Comparison of ENCODE assay signal across 12 mouse cellular contexts in genomic region chr2:68406571-68407074, GRCm38 (mm10).
DNase-seq lines count a peak whose midpoint lies in the region; ATAC-seq lines count a peak whose summit lies in the region.
"Had no signal": no experiment of that assay in that cellular context is flagged by ENCODE, and none has a peak within 500 bp of the region (broad histone marks: within the 10 kb centered on the region; RNA-seq: fewer than 3 reads in every experiment).

No protein-coding gene starts in this region.

- DNase-seq in heart, adult 9 months (ENCODE audit: low spot score in 2 of 2), result no peak
- peak; percentile 18 for DNase-seq in Muller cell, postnatal 12 days (ENCODE audit: inconsistent ontology term)
- DNase-seq in embryonic facial prominence, embryonic 11.5 days (ENCODE audit: low spot score), result peak; percentile 55
- DNase-seq in limb, embryonic 11.5 days (ENCODE audit: low spot score), result peak; percentile 35
- DNase-seq in spleen, postnatal 14 days (ENCODE audit: low spot score in 2 of 2), result no peak
- DNase-seq in frontal cortex, postnatal 10 days (ENCODE audit: low spot score in 2 of 2), result no peak
- DNase-seq in cerebellum, adult 18-20 months, result no peak
- DNase-seq: cerebellum, adult 11 months; kidney, adult 18-20 months; liver, embryonic 13.5 days had no signal

- peak overlapping the region; percentile 18 for H3K4me2 ChIP-seq in heart, embryonic 16.5 days (ENCODE audit: low read depth, low read length)
- H3K4me2 ChIP-seq in embryonic facial prominence, embryonic 11.5 days (ENCODE audit: low read depth, low read length), result no peak overlapping the region
- H3K4me2 ChIP-seq in limb, embryonic 11.5 days (ENCODE audit: low read depth, severe bottlenecking), result no peak overlapping the region
- H3K4me2 ChIP-seq: liver, embryonic 13.5 days had no signal

- peaks cover 62% of the 10 kb centered on the region for H3K4me1 ChIP-seq in heart, embryonic 16.5 days (ENCODE audit: control insufficient read depth, insufficient read depth, low read length)
- peaks cover 3% of the 10 kb centered on the region; the same call in 1 of the 2 replicates for H3K4me1 ChIP-seq in embryonic facial prominence, embryonic 11.5 days (ENCODE audit: control insufficient read depth, insufficient read depth, low read length)
- H3K4me1 ChIP-seq in limb, embryonic 11.5 days (ENCODE audit: control insufficient read depth, insufficient read depth, low read length), result peaks cover 49% of the 10 kb centered on the region

- H3K27me3 ChIP-seq in heart, embryonic 16.5 days (ENCODE audit: control insufficient read depth, insufficient read depth, low read length), result no peaks in the 10 kb centered on the region
- H3K27me3 ChIP-seq in embryonic facial prominence, embryonic 11.5 days (ENCODE audit: control insufficient read depth, insufficient read depth, low read length), result no peaks in the 10 kb centered on the region
- H3K27me3 ChIP-seq in limb, embryonic 11.5 days (ENCODE audit: control insufficient read depth, insufficient read depth, low read length), result no peaks in the 10 kb centered on the region
- H3K27me3 ChIP-seq: liver, embryonic 13.5 days had no signal

- H3K9ac ChIP-seq in heart, embryonic 16.5 days (ENCODE audit: low read length), result peak overlapping the region; percentile 21; the same call in 1 of the 2 replicates
- H3K9ac ChIP-seq in embryonic facial prominence, embryonic 11.5 days (replicated peaks; ENCODE audit: low read length), result no peak overlapping the region
- 0 out of 2 replicates have a peak overlapping the region, but pooled peaks have one; percentile 34 for H3K9ac ChIP-seq in limb, embryonic 11.5 days (ENCODE audit: low read length)
- H3K9ac ChIP-seq: liver, embryonic 13.5 days had no signal

- peak overlapping the region; percentile 68 for H3K27ac ChIP-seq in heart, embryonic 16.5 days (ENCODE audit: low read length)
- peak overlapping the region; percentile 22; the same call in 1 of the 2 replicates for H3K27ac ChIP-seq in embryonic facial prominence, embryonic 11.5 days (replicated peaks; ENCODE audit: low read depth, low read length)
- peak overlapping the region; percentile 70 for H3K27ac ChIP-seq in limb, embryonic 11.5 days (replicated peaks; ENCODE audit: low read depth, low read length)
- H3K27ac ChIP-seq: liver, embryonic 13.5 days had no signal

- 32% methylated on average over 12 of the region's 12 CpGs for WGBS in heart, embryonic 16.5 days
- WGBS in embryonic facial prominence, embryonic 11.5 days, result 21% methylated on average over 12 of the region's 12 CpGs
- WGBS in limb, embryonic 11.5 days, result 20% methylated on average over 12 of the region's 12 CpGs

- H3K36me3 ChIP-seq in heart, embryonic 16.5 days (ENCODE audit: control insufficient read depth, insufficient read depth), result no peaks in the 10 kb centered on the region
- H3K36me3 ChIP-seq in embryonic facial prominence, embryonic 11.5 days (replicated peaks; ENCODE audit: control insufficient read depth, insufficient read depth, low read depth, low read length), result no peaks in the 10 kb centered on the region
- H3K36me3 ChIP-seq in limb, embryonic 11.5 days (ENCODE audit: control insufficient read depth, insufficient read depth, low read length), result no peaks in the 10 kb centered on the region
- H3K36me3 ChIP-seq: liver, embryonic 13.5 days had no signal

- no peak overlapping the region for H3K4me3 ChIP-seq in heart, embryonic 16.5 days (ENCODE audit: low read length)
- no peak overlapping the region for H3K4me3 ChIP-seq in embryonic facial prominence, embryonic 11.5 days (ENCODE audit: low read depth, low read length)
- H3K4me3 ChIP-seq in limb, embryonic 11.5 days (ENCODE audit: low read depth, low read length), result no peak overlapping the region
- H3K4me3 ChIP-seq: liver, embryonic 13.5 days; myocyte had no signal

- no peak for ATAC-seq in heart, embryonic 16.5 days (replicated peaks; ENCODE audit: extremely low read depth, insufficient read depth, low FRiP score)
- no peak for ATAC-seq in embryonic facial prominence, embryonic 11.5 days (replicated peaks; ENCODE audit: insufficient number of reproducible peaks, low FRiP score, low TSS enrichment, low read depth)
- no peak for ATAC-seq in limb, embryonic 11.5 days (ENCODE audit: insufficient number of reproducible peaks, low FRiP score, low TSS enrichment, low read depth)

- H3K9me3 ChIP-seq in heart, embryonic 16.5 days (replicated peaks; ENCODE audit: control insufficient read depth, low read length), result no peaks in the 10 kb centered on the region
- no peaks in the 10 kb centered on the region for H3K9me3 ChIP-seq in embryonic facial prominence, embryonic 11.5 days (replicated peaks; ENCODE audit: control insufficient read depth, low read length)
- H3K9me3 ChIP-seq in limb, embryonic 11.5 days (ENCODE audit: control insufficient read depth, low read length), result no peaks in the 10 kb centered on the region
- H3K9me3 ChIP-seq: liver, embryonic 13.5 days had no signal

Comparison
In these comparisons a context has a peak if more than half of its experiments do, and no peak if none do; other contexts are left out.
1. DNase-seq: peak in Muller cell, postnatal 12 days (single experiment), embryonic facial prominence, embryonic 11.5 days (single experiment) and limb, embryonic 11.5 days (single experiment); none in heart, adult 9 months (0 of 2), spleen, postnatal 14 days (0 of 2), frontal cortex, postnatal 10 days (0 of 2) and cerebellum, adult 18-20 months (0 of 2).
2. Peak in every context shown above with its lines, with median percentiles within 50 percentile points of each other: H3K27ac ChIP-seq.